Mouse (Mus musculus): Measurements from ENCODE around the gene Ebp. TPM values are rescaled to one million over a fixed set of nuclear protein-coding genes. Genes with fewer than 3 reads are reported as not detected.

Ebp gene
- polyA plus RNA-seq, 1 experiment from 2014 or later = 57.2 TPM

DNA sequence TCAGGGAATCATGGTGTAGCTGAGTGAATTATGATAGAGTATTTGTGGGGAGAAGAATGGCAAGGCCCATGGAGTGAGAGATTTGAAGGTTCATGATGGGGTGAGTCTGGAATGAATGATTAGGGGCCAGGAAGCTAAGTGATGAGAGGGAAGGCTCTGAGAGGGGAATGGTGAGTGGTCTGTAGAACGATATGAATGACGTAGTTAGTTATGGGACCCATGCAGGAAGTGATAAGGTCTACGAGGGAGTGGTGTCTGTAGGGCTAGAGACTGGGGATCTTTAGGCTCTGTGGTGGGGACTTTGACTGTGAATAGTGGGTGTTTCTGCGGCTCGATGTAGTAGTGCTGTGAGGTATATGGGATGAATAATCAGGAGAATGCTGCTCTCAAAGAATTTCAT, 13.7 kb downstream of the Ebp start:
- 89% methylated on average over 5 of the region's 5 CpGs for WGBS
- Histone ChIP-seq H3K27ac (no peak overlapping the region), H3K9me3 (no peaks in the 10 kb centered on the region), H3K4me2 (no peak overlapping the region), H3K4me3 (replicated peaks) (no peak overlapping the region), H3K36me3 (no peaks in the 10 kb centered on the region), H3K27me3 (replicated peaks) (no peaks in the 10 kb centered on the region), H3K9ac (no peak overlapping the region), H3K4me1 (no peaks in the 10 kb centered on the region; the same call in 1 of the 2 replicates)
- ATAC-seq (ENCODE audit: insufficient read depth, low FRiP score, low read depth) = no peak

- Histone ChIP-seq H3K4me2 (no peak overlapping the region), H3K27ac (no peak overlapping the region), H3K9me3 (no peaks in the 10 kb centered on the region), H3K36me3 (no peaks in the 10 kb centered on the region), H3K4me1 (no peaks in the 10 kb centered on the region; the same call in 1 of the 2 replicates), H3K4me3 (replicated peaks) (no peak overlapping the region), H3K9ac (no peak overlapping the region), H3K27me3 (replicated peaks) (no peaks in the 10 kb centered on the region)
- 82% methylated on average over 2 of the region's 2 CpGs for WGBS
- ATAC-seq (ENCODE audit: insufficient read depth, low FRiP score, low read depth) = no peak
These were observed 14.4 kb downstream of the Ebp start for GRCm38 (mm10) chrX:8178871-8179270.

GRCm38 (mm10) chrX:8175504-8176385, 17.6 kb downstream of the Ebp start, which contains the start of gene Tbc1d25:
Tbc1d25 (minus strand) TSS chrX:8176181.
- Histone ChIP-seq H3K9me3 (no peaks in the 10 kb centered on the region), H3K36me3 (no peaks in the 10 kb centered on the region), H3K4me3 (replicated peaks) (peak within 1 kb of the TSS; percentile 64), H3K4me1 (no peaks in the 10 kb centered on the region; the same call in 1 of the 2 replicates), H3K9ac (peak within 1 kb of the TSS; percentile 39; the same call in 1 of the 2 replicates), H3K27ac (peak within 1 kb of the TSS; percentile 69), H3K27me3 (replicated peaks) (no peaks in the 10 kb centered on the region), H3K4me2 (peak within 1 kb of the TSS; percentile 54)
- ATAC-seq (ENCODE audit: insufficient read depth, low FRiP score, low read depth) = peak; percentile 97
- 14% methylated on average over 54 of the region's 56 CpGs for WGBS

- no peak overlapping the region for H3K9ac ChIP-seq
- no peaks in the 10 kb centered on the region; the same call in 1 of the 2 replicates for H3K4me1 ChIP-seq
- no peaks in the 10 kb centered on the region for H3K9me3 ChIP-seq
- H3K36me3 ChIP-seq = no peaks in the 10 kb centered on the region
- WGBS = 13% methylated on average over 4 of the region's 4 CpGs
- H3K4me3 ChIP-seq (replicated peaks) = peak overlapping the region; percentile 64
- H3K4me2 ChIP-seq = peak overlapping the region; percentile 54
- no peaks in the 10 kb centered on the region for H3K27me3 ChIP-seq (replicated peaks)
- no peak overlapping the region; the same call in 1 of the 2 replicates for H3K27ac ChIP-seq
- no peak for ATAC-seq (ENCODE audit: insufficient read depth, low FRiP score, low read depth)
These were observed 18.2 kb downstream of the Ebp start for GRCm38 (mm10) chrX:8175169-8175503.

DNA sequence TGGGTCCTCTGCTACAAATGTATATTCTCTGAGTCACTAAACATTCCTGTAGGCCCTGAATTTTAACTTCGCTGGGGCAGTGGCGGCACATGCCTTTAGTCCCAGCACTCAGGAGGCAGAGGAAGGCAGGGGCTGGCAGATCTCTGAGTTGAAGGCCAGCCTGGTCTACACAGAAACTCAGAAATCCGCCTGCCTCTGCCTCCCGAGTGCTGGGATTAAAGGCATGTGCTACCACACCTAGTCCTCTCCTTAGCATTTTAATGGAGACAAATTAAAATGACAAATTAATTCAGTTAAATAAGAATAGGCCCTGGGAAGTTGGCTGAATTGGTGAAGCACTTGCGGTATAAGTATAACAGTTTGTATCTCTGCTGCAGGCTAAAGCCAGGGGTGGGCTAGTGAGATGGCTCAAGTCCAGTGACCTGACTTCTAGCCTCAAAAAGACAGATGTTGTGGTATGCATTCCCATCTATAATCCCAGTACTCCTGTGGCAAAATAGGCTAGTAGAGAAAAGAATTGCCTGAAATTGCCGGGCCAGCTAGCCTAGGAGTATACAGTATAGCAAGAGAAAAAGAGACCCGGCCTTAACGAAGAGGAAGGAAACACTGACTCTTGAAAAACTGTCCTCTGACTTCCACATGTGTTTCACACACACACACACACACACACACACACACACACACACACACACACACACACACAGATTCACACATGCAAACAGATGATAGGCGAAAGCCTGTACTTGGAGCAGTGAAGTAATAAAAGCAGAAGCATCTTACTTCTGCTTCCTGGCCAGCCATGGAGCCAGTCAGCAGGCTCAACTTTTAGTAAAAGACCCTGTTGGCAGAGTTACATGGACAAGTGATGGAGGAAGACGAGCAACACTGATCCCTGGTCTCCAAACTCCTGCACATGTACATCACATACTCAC, 25.3 kb downstream of the Ebp start:
- ATAC-seq (ENCODE audit: insufficient read depth, low FRiP score, low read depth) = no peak

GRCm38 (mm10) chrX:8164471-8164870, 28.8 kb downstream of the Ebp start:
- no peak for ATAC-seq (ENCODE audit: insufficient read depth, low FRiP score, low read depth)
- no peaks in the 10 kb centered on the region for H3K9me3 ChIP-seq
- H3K4me3 ChIP-seq (replicated peaks) = no peak overlapping the region
- no peaks in the 10 kb centered on the region for H3K4me1 ChIP-seq
- H3K4me2 ChIP-seq = no peak overlapping the region
- no peak overlapping the region for H3K9ac ChIP-seq
- no peak overlapping the region for H3K27ac ChIP-seq
- 89% methylated on average over 4 of the region's 4 CpGs for WGBS
- H3K27me3 ChIP-seq (replicated peaks) = no peaks in the 10 kb centered on the region
- H3K36me3 ChIP-seq = no peaks in the 10 kb centered on the region

More for the DNA sequence above, 25.3 kb downstream of the Ebp start:
- Histone ChIP-seq H3K36me3 (no peaks in the 10 kb centered on the region), H3K4me1 (no peaks in the 10 kb centered on the region), H3K27ac (no peak overlapping the region), H3K27me3 (replicated peaks) (no peaks in the 10 kb centered on the region), H3K4me3 (replicated peaks) (no peak overlapping the region), H3K4me2 (no peak overlapping the region), H3K9ac (no peak overlapping the region), H3K9me3 (no peaks in the 10 kb centered on the region)
- WGBS = 87% methylated on average over 10 of the region's 10 CpGs

DNA sequence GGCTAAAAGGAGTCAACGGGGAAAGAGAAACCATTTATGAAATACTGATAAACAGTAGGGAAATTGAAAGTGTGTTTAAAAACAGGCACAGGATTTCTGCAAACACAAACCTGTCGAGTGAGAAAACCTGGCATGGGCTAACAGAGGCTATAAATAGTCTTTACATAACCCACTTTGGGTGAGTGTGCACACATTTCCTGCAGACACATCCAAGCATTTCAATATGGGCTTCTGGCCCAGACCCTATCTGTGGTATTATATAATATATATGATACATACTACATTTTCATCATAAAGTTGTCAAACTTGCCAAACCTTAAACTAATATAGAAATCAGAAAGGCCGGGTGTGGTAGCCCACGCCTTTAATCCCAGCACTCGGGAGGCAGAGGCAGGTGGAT, 30.2 kb downstream of the Ebp start:
- Histone ChIP-seq H3K9me3 (no peaks in the 10 kb centered on the region), H3K27me3 (replicated peaks) (no peaks in the 10 kb centered on the region), H3K36me3 (no peaks in the 10 kb centered on the region), H3K4me3 (replicated peaks) (no peak overlapping the region), H3K9ac (no peak overlapping the region), H3K4me2 (no peak overlapping the region), H3K27ac (no peak overlapping the region), H3K4me1 (no peaks in the 10 kb centered on the region)
- 69% methylated on average over 5 of the region's 5 CpGs for WGBS
- 0 out of 2 replicates have a peak, but pooled peaks have one; percentile 22 for ATAC-seq (ENCODE audit: insufficient read depth, low FRiP score, low read depth)

DNA sequence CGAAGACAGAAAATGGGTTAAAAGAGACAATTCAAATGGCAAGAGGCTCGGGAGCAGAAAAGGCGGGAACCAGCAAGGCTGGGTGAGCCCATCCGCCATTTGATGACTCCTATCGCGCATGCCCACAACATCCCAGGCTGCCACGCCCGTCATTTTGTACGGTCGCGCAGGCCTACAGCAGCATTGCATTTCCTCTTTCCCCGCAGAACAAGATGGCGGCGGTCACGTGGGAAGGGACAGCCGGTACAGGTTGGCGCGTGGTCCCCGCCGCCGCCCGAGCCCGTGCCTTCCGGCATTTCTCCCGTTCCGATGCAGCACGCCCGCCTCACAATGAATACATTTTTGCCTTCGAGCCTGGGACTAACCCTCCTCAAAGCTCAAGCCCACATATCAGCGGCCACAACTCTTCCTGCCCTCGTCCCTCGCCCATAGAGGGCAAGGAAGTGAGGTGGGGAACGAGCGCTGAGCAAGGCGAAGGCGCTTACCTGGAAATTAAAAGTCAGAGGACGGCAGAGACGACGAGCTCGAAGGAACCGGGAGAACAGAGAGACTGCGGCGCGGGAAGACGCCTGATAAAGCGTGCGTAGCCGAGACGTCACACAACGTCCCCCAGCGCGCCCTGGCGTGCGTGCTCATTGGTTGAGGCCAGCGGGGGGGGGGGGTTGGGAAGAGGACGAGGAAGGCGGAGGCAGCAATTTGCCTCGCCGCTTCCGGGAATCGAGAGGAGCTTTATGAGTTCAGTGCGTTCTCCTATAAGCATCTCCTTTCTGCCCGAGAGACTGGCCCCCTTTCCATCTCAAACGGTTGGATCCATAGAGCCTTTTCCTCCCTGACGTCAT, 47.9 kb downstream of the Ebp start, which contains the start of gene Rbm3:
Rbm3 (minus strand) TSS at position 728 of the 839 bp plus-strand sequence.
- Histone ChIP-seq H3K4me1 (0 out of 2 replicates have a peak, but pooled peaks cover 6% of the 10 kb centered on the region), H3K9me3 (no peaks in the 10 kb centered on the region), H3K4me2 (peak within 1 kb of the TSS; percentile 65), H3K36me3 (peaks cover 3% of the 10 kb centered on the region; the same call in 1 of the 2 replicates), H3K9ac (peak within 1 kb of the TSS; percentile 52; the same call in 1 of the 2 replicates), H3K4me3 (replicated peaks) (peak within 1 kb of the TSS; percentile 60), H3K27ac (peak within 1 kb of the TSS; percentile 98), H3K27me3 (replicated peaks) (no peaks in the 10 kb centered on the region)
- 17% methylated on average over 56 of the region's 65 CpGs for WGBS
- ATAC-seq (ENCODE audit: insufficient read depth, low FRiP score, low read depth) = peak; percentile 95

DNA sequence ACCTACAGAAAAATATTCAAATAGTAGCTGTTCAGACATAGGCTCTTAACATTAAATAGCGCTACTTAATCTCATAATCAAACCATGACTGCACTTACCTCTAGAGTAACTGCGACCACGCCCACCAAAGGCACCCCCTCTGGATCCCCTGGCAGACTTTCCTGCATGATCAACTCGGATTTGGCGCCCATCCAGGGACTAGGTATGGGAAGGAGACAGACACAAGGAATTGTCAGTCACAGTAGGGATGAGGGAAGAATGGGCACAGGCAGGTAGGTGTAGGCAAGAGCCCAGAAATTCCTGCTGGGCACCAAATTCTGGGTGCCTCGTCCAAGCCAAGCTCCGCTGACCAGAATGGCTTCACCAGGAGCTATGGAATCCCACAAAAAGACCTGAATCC, 49.6 kb downstream of the Ebp start:
- H3K4me1 ChIP-seq = 0 out of 2 replicates have a peak, but pooled peaks cover 6% of the 10 kb centered on the region
- peak overlapping the region; percentile 65 for H3K4me2 ChIP-seq
- H3K27ac ChIP-seq = no peak overlapping the region
- H3K9ac ChIP-seq = no peak overlapping the region
- peak overlapping the region; percentile 60 for H3K4me3 ChIP-seq (replicated peaks)
- no peaks in the 10 kb centered on the region for H3K9me3 ChIP-seq
- ATAC-seq (ENCODE audit: insufficient read depth, low FRiP score, low read depth) = no peak
- peaks cover 3% of the 10 kb centered on the region; the same call in 1 of the 2 replicates for H3K36me3 ChIP-seq
- no peaks in the 10 kb centered on the region for H3K27me3 ChIP-seq (replicated peaks)
- WGBS = 70% methylated on average over 7 of the region's 7 CpGs

DNA sequence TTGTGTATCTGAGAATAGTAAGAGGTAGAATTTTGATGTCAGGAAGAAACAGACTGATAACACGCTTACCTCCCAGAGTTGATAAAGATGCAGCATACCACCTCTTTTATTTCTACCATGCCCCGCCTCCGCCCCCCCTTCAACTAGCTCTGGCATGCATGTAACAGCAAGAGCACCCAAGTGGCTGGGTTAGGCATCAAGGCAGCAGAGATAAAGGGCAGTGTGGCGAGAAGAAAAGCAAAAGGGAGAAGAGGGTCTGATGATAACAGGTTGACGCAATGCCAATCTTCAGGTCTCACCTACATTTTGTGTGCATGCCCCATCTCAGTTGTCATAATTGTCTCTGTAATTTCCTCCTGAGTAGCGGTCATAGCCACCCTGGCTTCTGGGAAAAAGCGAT, 50.4 kb downstream of the Ebp start:
- no peak overlapping the region for H3K9ac ChIP-seq
- 0 out of 2 replicates have a peak, but pooled peaks cover 6% of the 10 kb centered on the region for H3K4me1 ChIP-seq
- H3K4me3 ChIP-seq (replicated peaks) = no peak overlapping the region
- H3K4me2 ChIP-seq = no peak overlapping the region
- H3K9me3 ChIP-seq = no peaks in the 10 kb centered on the region
- ATAC-seq (ENCODE audit: insufficient read depth, low FRiP score, low read depth) = no peak
- H3K27ac ChIP-seq = no peak overlapping the region
- H3K27me3 ChIP-seq (replicated peaks) = no peaks in the 10 kb centered on the region
- peaks cover 3% of the 10 kb centered on the region; the same call in 1 of the 2 replicates for H3K36me3 ChIP-seq
- 79% methylated on average over 7 of the region's 7 CpGs for WGBS

DNA sequence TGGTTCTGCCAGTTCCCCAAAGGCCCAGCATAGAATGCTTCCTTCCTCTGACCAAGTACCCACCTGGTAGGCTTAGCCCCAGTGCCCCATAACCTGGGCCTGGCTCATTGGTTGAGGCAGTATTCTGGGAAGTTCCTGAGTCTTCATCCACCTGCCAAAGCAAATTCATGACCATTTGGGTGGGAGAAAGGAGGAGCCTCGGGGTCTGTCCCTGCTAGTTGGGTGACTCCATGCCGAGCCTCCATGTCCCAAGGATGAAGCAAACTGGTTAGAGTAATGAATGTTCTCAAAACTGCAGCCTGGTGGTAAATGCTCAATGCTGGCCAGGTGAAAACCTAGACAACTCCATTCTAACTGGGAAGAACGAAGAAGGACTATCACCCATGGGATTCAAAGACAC, 52.3 kb downstream of the Ebp start:
- Histone ChIP-seq H3K9ac (no peak overlapping the region), H3K27me3 (replicated peaks) (no peaks in the 10 kb centered on the region), H3K9me3 (no peaks in the 10 kb centered on the region), H3K36me3 (peaks cover 3% of the 10 kb centered on the region; the same call in 1 of the 2 replicates), H3K4me1 (0 out of 2 replicates have a peak, but pooled peaks cover 6% of the 10 kb centered on the region), H3K4me3 (replicated peaks) (no peak overlapping the region), H3K4me2 (no peak overlapping the region), H3K27ac (no peak overlapping the region)
- WGBS = 73% methylated on average over 3 of the region's 3 CpGs
- no peak for ATAC-seq (ENCODE audit: insufficient read depth, low FRiP score, low read depth)

All from stomach, embryonic 15.5 days (tissue).